Mouse (Mus musculus) lung, postnatal 0 days (tissue): ENCODE measurements around the gene Per3.

Experiments used
- CTCF ChIP-seq: IDR thresholded peaks from 2 replicates; pipeline ENCODE4 v1.5.1; 2016; ENCODE audit warnings: antibody characterized with exemption, mild to moderate bottlenecking
- EP300 ChIP-seq: IDR thresholded peaks from 2 replicates; pipeline ENCODE4 v1.6.1; 2016; ENCODE audit warnings: antibody characterized with exemption, mild to moderate bottlenecking, control low read depth

DNA sequence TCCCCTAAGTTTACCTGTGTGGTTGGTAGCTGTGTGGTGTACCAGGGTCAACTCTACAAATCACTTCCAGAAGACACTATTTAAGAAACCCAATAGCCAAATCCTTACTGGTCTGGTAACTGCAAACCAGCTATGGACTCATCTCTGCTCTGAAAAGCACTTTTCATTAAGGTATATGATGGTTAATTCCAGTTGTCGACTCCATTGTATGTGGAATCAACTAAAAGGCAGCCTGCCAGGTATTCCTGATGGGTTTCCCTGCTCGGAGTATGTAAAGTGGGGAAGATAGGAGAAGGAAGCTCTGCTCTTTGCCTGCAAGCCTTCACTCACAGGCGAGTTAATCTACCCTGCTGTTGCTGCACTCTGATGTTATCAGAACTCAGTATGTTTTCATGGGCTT lies 2.1 kb upstream of the Per3 start:
- TF ChIP-seq CTCF (no peak), EP300 (no peak)
